Mouse (Mus musculus): ENCODE measurements around the gene AU040320. TPM values are rescaled to one million over a fixed set of nuclear protein-coding genes. Genes with fewer than 3 reads are reported as not detected.
A peak's percentile ranks its signal among the peaks of the same experiment; 100 is the strongest.

Gene AU040320
- polyA plus RNA-seq, 1 experiment from 2014 or later = 21.1 TPM

DNA sequence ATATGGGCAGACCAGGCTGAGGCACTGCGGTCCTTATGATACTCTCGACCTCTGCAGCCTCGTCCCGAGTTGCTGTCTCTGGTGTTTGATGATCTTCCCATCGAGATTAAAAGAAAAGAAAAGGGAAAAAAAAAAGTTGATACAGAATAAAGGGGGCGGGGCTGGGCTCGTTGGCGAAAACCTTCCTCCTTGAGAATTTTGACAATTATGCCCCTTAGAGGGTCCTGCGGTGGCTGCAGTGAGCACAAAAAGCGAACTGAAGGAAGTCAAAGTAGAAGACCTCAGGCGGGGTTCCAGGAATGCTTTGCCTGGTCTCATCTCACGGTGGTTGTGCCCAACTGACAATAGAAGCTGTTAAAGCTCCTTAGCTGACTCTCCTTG is 877 bp downstream of the AU040320 start:
- peaks cover 30% of the 10 kb centered on the region for H3K4me1 ChIP-seq (ENCODE audit: control insufficient read depth, insufficient read depth, low read length)
- ATAC-seq (replicated peaks; ENCODE audit: extremely low read depth, insufficient read depth, low FRiP score) = no peak
- H3K36me3 ChIP-seq (ENCODE audit: control insufficient read depth, insufficient read depth) = peaks cover 5% of the 10 kb centered on the region; the same call in 1 of the 2 replicates
- peak overlapping the region; percentile 74 for H3K4me2 ChIP-seq (ENCODE audit: low read depth, low read length)
- 2% methylated on average over 12 of the region's 12 CpGs for WGBS
- H3K9me3 ChIP-seq (replicated peaks; ENCODE audit: control insufficient read depth, low read length) = no peaks in the 10 kb centered on the region
- H3K27me3 ChIP-seq (ENCODE audit: control insufficient read depth, insufficient read depth, low read length) = no peaks in the 10 kb centered on the region
- H3K4me3 ChIP-seq (ENCODE audit: low read length) = peak overlapping the region; percentile 82
- H3K27ac ChIP-seq (ENCODE audit: low read length) = peak overlapping the region; percentile 97
- H3K9ac ChIP-seq (ENCODE audit: low read length) = peak overlapping the region; percentile 93

DNA sequence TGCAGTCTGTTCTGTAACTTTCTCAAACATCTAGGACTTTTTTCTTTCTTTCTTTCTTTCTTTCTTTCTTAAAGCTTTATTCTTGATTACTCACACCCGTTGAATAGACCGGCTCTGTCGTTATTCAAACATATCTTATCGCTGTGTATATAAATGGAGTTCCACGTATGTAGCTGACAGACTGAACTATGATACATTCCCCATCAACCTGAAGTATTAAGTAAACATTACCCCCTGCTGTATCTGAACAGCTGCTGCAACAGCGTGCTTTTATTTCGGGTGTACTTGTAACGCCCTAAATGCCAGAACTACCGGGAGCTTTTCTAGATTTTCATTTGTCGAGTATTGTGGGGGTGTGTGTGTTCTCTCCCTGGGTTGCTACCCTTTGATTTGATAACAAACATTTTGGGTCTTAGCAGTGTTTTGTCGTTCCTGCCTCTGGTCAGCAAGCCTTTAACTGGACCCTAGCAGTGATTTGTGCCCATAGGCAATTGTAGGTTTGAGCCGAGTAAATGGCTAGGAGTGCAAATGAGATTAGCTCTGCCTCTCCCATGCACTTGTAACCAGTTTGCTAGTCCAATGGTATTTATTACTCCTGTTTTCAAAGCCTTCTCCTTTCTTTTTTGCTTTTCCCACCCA is 1.5 kb downstream of the AU040320 start:
- H3K4me3 ChIP-seq (ENCODE audit: low read length) = no peak overlapping the region

DNA sequence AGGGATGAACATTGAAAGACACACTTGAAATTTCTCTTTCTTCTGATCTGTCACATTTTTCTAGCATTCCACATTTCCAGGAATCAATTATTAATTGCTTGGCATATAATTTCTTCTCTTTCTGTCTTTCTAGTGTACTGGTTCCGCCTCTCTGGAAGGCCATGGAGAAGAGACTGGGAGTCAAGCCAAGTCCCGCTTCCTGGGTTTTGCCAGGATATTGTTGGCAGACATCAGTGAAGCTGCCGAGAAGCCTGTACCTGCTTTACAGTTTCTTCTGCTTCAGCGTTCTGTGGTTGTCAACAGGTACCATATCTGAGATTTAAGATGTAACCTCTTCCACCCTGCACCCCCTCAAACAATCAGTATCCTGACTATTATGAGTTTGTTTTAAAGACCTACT is 3.4 kb downstream of the AU040320 start:
- Histone ChIP-seq H3K9ac (ENCODE audit: low read length) (no peak overlapping the region), H3K4me3 (ENCODE audit: low read length) (no peak overlapping the region), H3K27me3 (ENCODE audit: control insufficient read depth, insufficient read depth, low read length) (no peaks in the 10 kb centered on the region), H3K27ac (ENCODE audit: low read length) (no peak overlapping the region), H3K36me3 (ENCODE audit: control insufficient read depth, insufficient read depth) (peaks cover 15% of the 10 kb centered on the region), H3K9me3 (replicated peaks; ENCODE audit: control insufficient read depth, low read length) (no peaks in the 10 kb centered on the region), H3K4me2 (ENCODE audit: low read depth, low read length) (no peak overlapping the region), H3K4me1 (ENCODE audit: control insufficient read depth, insufficient read depth, low read length) (peaks cover 17% of the 10 kb centered on the region)
- ATAC-seq (replicated peaks; ENCODE audit: extremely low read depth, insufficient read depth, low FRiP score) = no peak
- 37% methylated on average over 4 of the region's 4 CpGs for WGBS

More for the DNA sequence above, 1.5 kb downstream of the AU040320 start:
- no peak overlapping the region; the same call in 1 of the 2 replicates for H3K9ac ChIP-seq (ENCODE audit: low read length)
- peaks cover 27% of the 10 kb centered on the region for H3K4me1 ChIP-seq (ENCODE audit: control insufficient read depth, insufficient read depth, low read length)
- ATAC-seq (replicated peaks; ENCODE audit: extremely low read depth, insufficient read depth, low FRiP score) = no peak
- H3K27ac ChIP-seq (ENCODE audit: low read length) = no peak overlapping the region
- no peaks in the 10 kb centered on the region for H3K9me3 ChIP-seq (replicated peaks; ENCODE audit: control insufficient read depth, low read length)
- H3K4me2 ChIP-seq (ENCODE audit: low read depth, low read length) = peak overlapping the region; percentile 74
- peaks cover 5% of the 10 kb centered on the region; the same call in 1 of the 2 replicates for H3K36me3 ChIP-seq (ENCODE audit: control insufficient read depth, insufficient read depth)
- no peaks in the 10 kb centered on the region for H3K27me3 ChIP-seq (ENCODE audit: control insufficient read depth, insufficient read depth, low read length)
- WGBS = 46% methylated on average over 12 of the region's 12 CpGs

DNA sequence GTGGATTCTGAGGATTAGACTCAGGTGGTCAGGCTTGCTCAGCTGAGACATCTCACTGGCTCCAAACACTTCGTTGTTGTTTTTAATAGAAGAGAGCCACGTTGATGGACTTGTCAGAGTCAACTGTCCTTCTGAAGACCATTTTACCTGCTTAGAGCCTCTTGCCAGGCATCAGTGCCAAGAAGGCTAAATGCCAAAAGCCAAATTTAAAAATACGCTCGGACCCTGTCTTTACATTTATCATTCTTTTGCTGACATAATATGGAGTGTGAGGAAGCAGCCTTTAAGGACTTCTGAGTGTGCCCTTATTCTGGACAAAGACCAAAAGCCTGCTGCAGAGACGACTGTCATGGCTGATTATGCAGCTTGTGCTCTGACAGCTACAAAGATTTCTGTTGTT is 5.0 kb downstream of the AU040320 start:
- no peaks in the 10 kb centered on the region for H3K27me3 ChIP-seq (ENCODE audit: control insufficient read depth, insufficient read depth, low read length)
- no peak overlapping the region for H3K9ac ChIP-seq (ENCODE audit: low read length)
- no peaks in the 10 kb centered on the region for H3K9me3 ChIP-seq (replicated peaks; ENCODE audit: control insufficient read depth, low read length)
- H3K4me2 ChIP-seq (ENCODE audit: low read depth, low read length) = no peak overlapping the region
- peaks cover 9% of the 10 kb centered on the region for H3K4me1 ChIP-seq (ENCODE audit: control insufficient read depth, insufficient read depth, low read length)
- no peak for ATAC-seq (replicated peaks; ENCODE audit: extremely low read depth, insufficient read depth, low FRiP score)
- H3K27ac ChIP-seq (ENCODE audit: low read length) = no peak overlapping the region
- H3K4me3 ChIP-seq (ENCODE audit: low read length) = no peak overlapping the region
- peaks cover 15% of the 10 kb centered on the region for H3K36me3 ChIP-seq (ENCODE audit: control insufficient read depth, insufficient read depth)
- WGBS = 74% methylated on average over 5 of the region's 5 CpGs

DNA sequence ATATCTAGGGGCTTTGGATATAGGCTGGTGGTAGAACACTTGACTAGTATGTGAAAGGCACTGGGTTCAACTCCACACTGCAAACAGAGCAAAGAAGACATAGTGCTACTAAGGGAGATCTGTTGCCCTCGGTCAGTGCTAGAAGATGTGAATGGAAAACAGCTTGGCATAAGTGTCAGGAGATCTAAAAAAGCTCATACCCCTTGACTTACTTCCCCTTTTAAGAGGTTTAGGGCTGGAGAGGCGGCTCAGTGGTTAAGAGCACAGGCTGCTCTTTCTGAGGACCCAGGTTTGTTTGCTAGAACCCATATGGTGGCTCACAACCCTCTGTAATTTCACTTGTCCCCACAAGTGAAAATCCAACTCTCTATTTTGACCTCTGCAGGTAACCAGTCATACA is 6.1 kb downstream of the AU040320 start:
- WGBS = 83% methylated on average over 2 of the region's 2 CpGs
- H3K4me2 ChIP-seq (ENCODE audit: low read depth, low read length) = no peak overlapping the region
- no peaks in the 10 kb centered on the region for H3K27me3 ChIP-seq (ENCODE audit: control insufficient read depth, insufficient read depth, low read length)
- H3K4me1 ChIP-seq (ENCODE audit: control insufficient read depth, insufficient read depth, low read length) = peaks cover 6% of the 10 kb centered on the region
- no peak overlapping the region for H3K4me3 ChIP-seq (ENCODE audit: low read length)
- H3K9me3 ChIP-seq (replicated peaks; ENCODE audit: control insufficient read depth, low read length) = no peaks in the 10 kb centered on the region
- H3K9ac ChIP-seq (ENCODE audit: low read length) = no peak overlapping the region
- no peak for ATAC-seq (replicated peaks; ENCODE audit: extremely low read depth, insufficient read depth, low FRiP score)
- no peak overlapping the region for H3K27ac ChIP-seq (ENCODE audit: low read length)
- H3K36me3 ChIP-seq (ENCODE audit: control insufficient read depth, insufficient read depth) = peaks cover 15% of the 10 kb centered on the region

DNA sequence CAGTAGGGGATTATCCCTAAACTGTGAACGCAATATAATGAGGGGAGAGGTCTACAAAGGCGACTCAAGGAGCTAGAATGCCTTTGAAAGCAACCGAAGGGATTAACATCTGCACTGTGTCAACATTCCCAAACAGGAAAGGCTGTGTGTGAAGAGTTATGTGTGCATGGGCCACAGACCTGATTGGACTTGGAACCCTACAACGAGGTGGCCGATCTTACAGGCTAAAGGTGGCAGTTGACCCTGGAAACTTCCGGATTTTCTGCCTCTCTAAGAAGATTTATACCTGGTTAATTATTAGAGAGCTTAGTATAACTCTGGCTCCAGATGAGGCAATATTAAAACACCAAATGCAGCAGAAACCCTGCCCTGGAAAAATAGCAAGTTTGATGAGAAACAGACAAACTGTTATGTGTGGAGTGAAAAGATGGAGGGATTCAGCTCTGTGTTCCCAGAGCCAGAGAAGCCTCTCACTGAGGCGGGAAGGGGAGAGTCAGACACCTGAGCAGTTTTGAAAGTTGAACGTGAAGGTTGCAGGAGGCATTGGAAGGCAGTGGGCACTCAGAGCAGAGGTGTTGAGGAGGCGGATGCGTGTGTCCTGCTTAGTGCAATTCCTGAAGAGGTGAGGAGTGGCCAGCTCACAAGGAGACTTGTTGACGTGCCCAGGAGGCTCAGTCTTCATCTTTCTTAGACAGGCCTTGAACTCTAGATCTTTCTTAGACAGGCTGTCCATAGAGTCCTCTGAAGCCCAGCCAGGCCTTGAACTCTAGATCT is 9.4 kb downstream of the AU040320 start:
- no peak overlapping the region for H3K4me2 ChIP-seq (ENCODE audit: low read depth, low read length)
- no peak overlapping the region for H3K4me3 ChIP-seq (ENCODE audit: low read length)
- H3K9me3 ChIP-seq (replicated peaks; ENCODE audit: control insufficient read depth, low read length) = no peaks in the 10 kb centered on the region
- H3K4me1 ChIP-seq (ENCODE audit: control insufficient read depth, insufficient read depth, low read length) = no peaks in the 10 kb centered on the region
- no peaks in the 10 kb centered on the region for H3K27me3 ChIP-seq (ENCODE audit: control insufficient read depth, insufficient read depth, low read length)
- ATAC-seq (replicated peaks; ENCODE audit: extremely low read depth, insufficient read depth, low FRiP score) = no peak
- H3K36me3 ChIP-seq (ENCODE audit: control insufficient read depth, insufficient read depth) = peaks cover 13% of the 10 kb centered on the region
- no peak overlapping the region for H3K27ac ChIP-seq (ENCODE audit: low read length)
- no peak overlapping the region for H3K9ac ChIP-seq (ENCODE audit: low read length)
- WGBS = 72% methylated on average over 11 of the region's 11 CpGs

DNA sequence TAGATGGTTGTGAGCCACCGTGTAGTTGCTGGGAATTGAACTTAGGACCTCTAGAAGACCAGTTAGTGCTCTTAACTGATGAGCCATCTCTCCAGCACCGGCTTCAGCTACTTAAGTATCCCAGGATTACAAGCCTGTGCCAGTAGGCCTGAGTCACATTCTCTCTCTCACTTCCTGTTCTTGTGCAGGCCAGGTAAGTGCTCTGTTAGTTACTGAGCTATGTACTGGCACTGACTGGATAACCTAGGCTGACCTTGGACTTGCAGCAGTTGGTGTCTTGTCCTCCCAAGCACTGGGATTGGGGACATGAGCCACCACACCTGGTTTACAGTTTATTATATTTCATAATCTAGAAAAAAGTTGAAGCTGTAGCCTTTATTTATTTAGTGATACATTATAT is 10.1 kb downstream of the AU040320 start:
- Histone ChIP-seq H3K27ac (ENCODE audit: low read length) (no peak overlapping the region), H3K9ac (ENCODE audit: low read length) (no peak overlapping the region), H3K4me2 (ENCODE audit: low read depth, low read length) (no peak overlapping the region), H3K9me3 (replicated peaks; ENCODE audit: control insufficient read depth, low read length) (no peaks in the 10 kb centered on the region), H3K27me3 (ENCODE audit: control insufficient read depth, insufficient read depth, low read length) (no peaks in the 10 kb centered on the region), H3K36me3 (ENCODE audit: control insufficient read depth, insufficient read depth) (peaks cover 10% of the 10 kb centered on the region), H3K4me3 (ENCODE audit: low read length) (no peak overlapping the region), H3K4me1 (ENCODE audit: control insufficient read depth, insufficient read depth, low read length) (no peaks in the 10 kb centered on the region)
- WGBS = 68% methylated on average over 2 of the region's 2 CpGs
- ATAC-seq (replicated peaks; ENCODE audit: extremely low read depth, insufficient read depth, low FRiP score) = no peak

DNA sequence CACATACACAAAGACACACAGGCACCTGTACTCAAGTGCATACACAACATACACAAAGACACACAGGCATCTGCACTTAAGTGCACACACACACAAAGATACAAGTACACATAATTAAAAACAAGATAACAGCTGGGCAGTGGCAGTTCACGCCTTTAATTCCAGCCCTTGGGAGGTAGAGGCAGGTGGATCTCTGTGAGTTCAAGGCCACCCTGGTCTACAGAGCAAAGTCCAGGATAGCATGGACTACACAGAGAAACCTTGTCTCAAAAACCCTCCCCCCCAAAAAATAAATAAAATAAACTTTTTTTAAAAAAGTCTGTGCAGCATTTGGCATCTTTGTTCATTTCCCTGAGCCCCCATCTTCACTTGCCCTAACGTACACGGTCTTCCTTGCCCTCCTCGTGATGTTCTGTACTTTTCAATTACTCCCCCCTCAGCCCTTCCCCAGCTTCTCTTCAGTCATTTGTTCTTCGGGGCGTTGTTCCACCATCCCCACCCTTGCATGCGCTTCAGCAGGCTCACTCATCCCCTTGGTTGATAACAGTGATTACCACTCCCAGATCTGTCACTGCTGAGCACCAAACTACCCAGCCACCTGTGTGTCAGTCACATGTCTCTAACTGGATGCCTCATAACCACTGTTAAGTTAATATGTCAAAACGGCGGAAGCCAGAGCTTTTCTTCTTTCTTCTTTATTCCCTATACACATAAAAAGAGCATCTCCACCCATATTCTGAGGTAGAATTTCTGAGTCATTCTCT is 16.6 kb downstream of the AU040320 start:
- peaks cover 2% of the 10 kb centered on the region; the same call in 1 of the 2 replicates for H3K36me3 ChIP-seq (ENCODE audit: control insufficient read depth, insufficient read depth)
- H3K9ac ChIP-seq (ENCODE audit: low read length) = no peak overlapping the region
- no peaks in the 10 kb centered on the region for H3K4me1 ChIP-seq (ENCODE audit: control insufficient read depth, insufficient read depth, low read length)
- no peak overlapping the region for H3K4me3 ChIP-seq (ENCODE audit: low read length)
- no peaks in the 10 kb centered on the region for H3K9me3 ChIP-seq (replicated peaks; ENCODE audit: control insufficient read depth, low read length)
- no peak overlapping the region for H3K27ac ChIP-seq (ENCODE audit: low read length)
- no peak for ATAC-seq (replicated peaks; ENCODE audit: extremely low read depth, insufficient read depth, low FRiP score)
- 75% methylated on average over 9 of the region's 9 CpGs for WGBS
- H3K27me3 ChIP-seq (ENCODE audit: control insufficient read depth, insufficient read depth, low read length) = no peaks in the 10 kb centered on the region
- H3K4me2 ChIP-seq (ENCODE audit: low read depth, low read length) = no peak overlapping the region

DNA sequence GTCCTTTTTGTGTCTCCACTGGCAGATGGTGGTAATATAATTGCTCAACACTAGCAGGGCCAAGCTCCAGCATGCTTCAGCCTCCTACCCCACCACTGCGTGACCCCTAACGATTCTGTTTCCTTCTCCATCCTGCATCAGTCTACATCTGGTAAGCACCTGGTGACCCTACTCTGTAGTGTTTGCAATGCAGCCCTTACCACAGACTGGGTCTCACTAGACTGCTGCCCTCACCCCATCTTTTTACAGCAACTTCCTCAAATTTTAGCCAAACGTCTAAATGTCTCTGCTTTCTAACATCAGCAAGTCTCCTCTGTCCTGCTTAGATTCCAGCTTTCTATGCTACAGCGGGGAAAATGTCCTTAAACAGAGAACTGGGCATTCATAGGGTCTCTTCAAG is 17.5 kb downstream of the AU040320 start:
- H3K4me1 ChIP-seq (ENCODE audit: control insufficient read depth, insufficient read depth, low read length) = no peaks in the 10 kb centered on the region
- H3K36me3 ChIP-seq (ENCODE audit: control insufficient read depth, insufficient read depth) = peaks cover 2% of the 10 kb centered on the region; the same call in 1 of the 2 replicates
- no peak overlapping the region for H3K4me2 ChIP-seq (ENCODE audit: low read depth, low read length)
- 82% methylated on average over 4 of the region's 4 CpGs for whole genome bisulfite sequencing
- no peaks in the 10 kb centered on the region for H3K9me3 ChIP-seq (replicated peaks; ENCODE audit: control insufficient read depth, low read length)
- ATAC-seq (replicated peaks; ENCODE audit: extremely low read depth, insufficient read depth, low FRiP score) = no peak
- H3K27ac ChIP-seq (ENCODE audit: low read length) = no peak overlapping the region
- H3K4me3 ChIP-seq (ENCODE audit: low read length) = no peak overlapping the region
- no peak overlapping the region for H3K9ac ChIP-seq (ENCODE audit: low read length)
- H3K27me3 ChIP-seq (ENCODE audit: control insufficient read depth, insufficient read depth, low read length) = no peaks in the 10 kb centered on the region

All from heart, embryonic 16.5 days (tissue).